Mouse (Mus musculus) urinary bladder, adult 18-20 months (tissue): ENCODE measurements around the gene Vmn1r234.
"Not testable (repeated sequence)": the region's sequence is repeated elsewhere in the genome, so short reads cannot be mapped to it uniquely, and the experiment has no call there.

ENCODE experiments used
- DNase-seq, 2 experiments: peaks; one replicate each; pipeline ENCODE4 v3.0.0; 2022; ENCODE audit warnings: low spot score in 2 of 2, mixed read lengths in 2 of 2

Gene Vmn1r234

GRCm38 (mm10) chr17:21225787-21226186 is at the start of gene Vmn1r234:
Gene Vmn1r234, plus strand, starts transcription at chr17:21226087.
- no peak for DNase-seq

- DNase-seq = not testable (repeated sequence)
Measured at GRCm38 (mm10) chr17:21211081-21211480, 14.8 kb upstream of the Vmn1r234 start.

GRCm38 (mm10) chr17:21231654-21232053 is 5.8 kb downstream of the Vmn1r234 start:
- peak in 1 of 2 experiments; percentile 31 for DNase-seq

DNA sequence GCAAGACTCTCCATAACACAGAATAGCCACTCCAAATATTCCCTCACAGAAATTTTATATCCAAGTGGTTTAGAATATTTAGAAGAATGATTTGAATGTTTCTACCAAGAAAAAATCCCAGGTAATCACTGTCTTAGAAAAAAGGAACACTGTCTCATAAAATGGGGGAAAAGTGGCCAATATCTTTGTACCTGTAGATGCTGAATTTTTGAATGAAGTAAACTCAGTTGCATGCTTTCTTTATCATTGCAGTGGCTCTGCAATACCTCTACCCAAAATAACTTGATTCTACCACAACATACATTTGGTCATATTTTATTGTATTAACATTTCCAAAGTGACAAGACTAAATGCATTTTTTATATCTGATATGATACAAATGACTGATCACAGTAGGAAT is 30.2 kb downstream of the Vmn1r234 start, which contains the start of gene Vmn1r235:
TSS of gene Vmn1r235 (plus strand) at position 301 of the 400 bp plus-strand sequence.
- no peak for DNase-seq

GRCm38 (mm10) chr17:21272103-21272502 is 46.2 kb downstream of the Vmn1r234 start:
- peak in 1 of 2 experiments; percentile 3 for DNase-seq

DNA sequence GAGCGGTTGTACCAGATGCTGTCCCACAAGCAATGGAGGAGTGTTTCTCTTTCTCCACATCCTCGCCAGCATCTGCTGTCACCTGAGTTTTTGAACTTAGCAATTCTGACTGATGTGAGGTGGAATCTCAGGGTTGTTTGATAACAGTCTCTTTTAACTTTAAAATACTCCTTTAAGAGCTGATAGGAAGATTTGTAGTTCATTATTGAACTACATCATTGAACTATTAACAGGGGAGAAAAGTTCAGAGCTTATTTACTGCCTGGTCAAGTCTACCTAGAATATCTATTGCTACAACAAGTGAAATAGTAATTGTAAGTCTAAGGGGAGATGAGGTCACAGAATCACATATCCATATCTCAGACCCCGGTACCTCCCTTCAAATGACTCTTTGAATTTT is 56.8 kb downstream of the Vmn1r234 start, which contains the start of gene Vmn1r236:
TSS of gene Vmn1r236 (plus strand) at position 301 of the 400 bp plus-strand sequence.
- DNase-seq = no peak

DNA sequence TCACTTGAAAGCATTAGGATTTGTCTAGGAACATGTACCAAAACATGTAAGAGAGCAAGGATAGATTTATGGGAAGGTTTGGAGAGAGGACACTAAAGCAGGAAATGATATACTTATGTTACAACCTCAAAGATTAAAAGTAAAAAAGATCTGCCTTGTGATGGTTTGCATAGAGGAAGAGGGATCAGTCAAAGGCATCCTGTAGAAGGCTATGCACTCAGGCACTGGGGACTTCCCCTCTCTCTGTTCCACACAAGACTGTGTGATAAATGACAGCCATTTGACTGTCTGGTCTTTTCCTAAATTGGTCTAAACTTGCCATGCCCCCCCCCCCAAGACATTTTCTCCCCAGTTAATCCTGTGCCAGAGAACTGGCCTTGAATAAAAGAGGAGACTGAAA is 58.5 kb downstream of the Vmn1r234 start:
- DNase-seq = no peak
